In genomic region chr2:105126279-105126678, GRCm38 (mm10) we compare ENCODE assay signal across 8 mouse cellular contexts. TPM values are rescaled to one million over a fixed set of nuclear protein-coding genes. Genes with fewer than 3 reads are reported as not detected.
DNase-seq lines count a peak whose midpoint lies in the region; ATAC-seq lines count a peak whose summit lies in the region.

Wt1 (plus strand) TSS chr2:105126529.

- no peaks in the 10 kb centered on the region for H3K36me3 ChIP-seq in heart, embryonic 13.5 days
- no peaks in the 10 kb centered on the region for H3K36me3 ChIP-seq in kidney, embryonic 16.5 days (ENCODE audit: insufficient read depth, low read length)
- H3K36me3 ChIP-seq in midbrain, embryonic 11.5 days (ENCODE audit: control insufficient read depth, insufficient read depth, low read length), result no peaks in the 10 kb centered on the region

- no peaks in the 10 kb centered on the region for H3K9me3 ChIP-seq in heart, embryonic 13.5 days
- no peaks in the 10 kb centered on the region for H3K9me3 ChIP-seq in kidney, embryonic 16.5 days (ENCODE audit: low read length)
- no peaks in the 10 kb centered on the region for H3K9me3 ChIP-seq in midbrain, embryonic 11.5 days (ENCODE audit: control insufficient read depth, low read length)

- H3K4me3 ChIP-seq in heart, embryonic 13.5 days, result peak within 1 kb of the TSS; percentile 58
- peak within 1 kb of the TSS; percentile 76 for H3K4me3 ChIP-seq in kidney, embryonic 16.5 days (ENCODE audit: low read length)
- peak within 1 kb of the TSS; percentile 22 for H3K4me3 ChIP-seq in midbrain, embryonic 11.5 days (ENCODE audit: low read depth, low read length)

- DNase-seq in urinary bladder, postnatal 14 days (ENCODE audit: low spot score), result peak; percentile 56
- DNase-seq in urinary bladder, postnatal 25 days (ENCODE audit: low spot score), result no peak
- peak; percentile 94 for DNase-seq in midbrain, embryonic 11.5 days (ENCODE audit: low spot score, missing footprints)
- DNase-seq in left cerebral cortex, adult 8-10 months (ENCODE audit: low spot score in 2 of 2), result no peak
- no peak for DNase-seq in gastrocnemius, adult 18-20 months (ENCODE audit: low spot score)

- H3K27ac ChIP-seq in heart, embryonic 13.5 days (replicated peaks), result peak within 1 kb of the TSS; percentile 76
- peak within 1 kb of the TSS; percentile 96 for H3K27ac ChIP-seq in kidney, embryonic 16.5 days (ENCODE audit: low read length)
- no peak within 1 kb of the TSS for H3K27ac ChIP-seq in midbrain, embryonic 11.5 days (ENCODE audit: low read depth, low read length)

- peak; percentile 51; the same call in 1 of the 2 replicates for ATAC-seq in heart, embryonic 13.5 days (ENCODE audit: extremely low read depth, insufficient number of reproducible peaks, low FRiP score, low TSS enrichment)
- peak; percentile 89 for ATAC-seq in kidney, embryonic 16.5 days (ENCODE audit: low FRiP score, low TSS enrichment)
- ATAC-seq in midbrain, embryonic 11.5 days (ENCODE audit: low FRiP score), result peak; percentile 49
- ATAC-seq in megakaryocyte-erythroid progenitor cell, adult 5-6 weeks (replicated peaks; ENCODE audit: low FRiP score, low TSS enrichment, poor library complexity, severe bottlenecking), result no peak

- H3K4me1 ChIP-seq in heart, embryonic 13.5 days, result peaks cover 39% of the 10 kb centered on the region
- H3K4me1 ChIP-seq in kidney, embryonic 16.5 days (ENCODE audit: insufficient read depth, low read length), result peaks cover 41% of the 10 kb centered on the region
- H3K4me1 ChIP-seq in midbrain, embryonic 11.5 days (ENCODE audit: control insufficient read depth, insufficient read depth, low read length), result peaks cover 15% of the 10 kb centered on the region; the same call in 1 of the 2 replicates

- peak within 1 kb of the TSS; percentile 84 for H3K9ac ChIP-seq in heart, embryonic 13.5 days
- H3K9ac ChIP-seq in kidney, embryonic 16.5 days (replicated peaks; ENCODE audit: low read length), result peak within 1 kb of the TSS; percentile 85
- H3K9ac ChIP-seq in midbrain, embryonic 11.5 days (ENCODE audit: low read length), result no peak within 1 kb of the TSS

- peak within 1 kb of the TSS; percentile 67 for H3K4me2 ChIP-seq in heart, embryonic 13.5 days
- peak within 1 kb of the TSS; percentile 69 for H3K4me2 ChIP-seq in kidney, embryonic 16.5 days (replicated peaks; ENCODE audit: low read depth, low read length)
- peak within 1 kb of the TSS; percentile 19 for H3K4me2 ChIP-seq in midbrain, embryonic 11.5 days

- WGBS in heart, embryonic 13.5 days, result 0% methylated on average over 25 of the region's 25 CpGs
- WGBS in kidney, embryonic 16.5 days, result 0% methylated on average over 25 of the region's 25 CpGs
- WGBS in midbrain, embryonic 11.5 days, result under 1% methylated on average over 25 of the region's 25 CpGs

- H3K27me3 ChIP-seq in heart, embryonic 13.5 days (replicated peaks), result peaks cover 97% of the 10 kb centered on the region
- peaks cover 58% of the 10 kb centered on the region for H3K27me3 ChIP-seq in kidney, embryonic 16.5 days (ENCODE audit: insufficient read depth, low read length)
- H3K27me3 ChIP-seq in midbrain, embryonic 11.5 days (ENCODE audit: control insufficient read depth, insufficient read depth, low read length), result peaks cover 98% of the 10 kb centered on the region

RNA-seq across cellular contexts. Expression of gene Wt1, which starts in this region (rescaled TPM):
- 22.2 and 26.1 TPM in 2 replicates for polyA plus RNA-seq in heart, embryonic 13.5 days (2015; fragmentation: Nextera tagmentation; extraction: Ambion mirVana)
- polyA plus RNA-seq in kidney, embryonic 16.5 days (2015; fragmentation: Nextera tagmentation; extraction: Ambion mirVana), result 124 and 142 TPM in 2 replicates
- polyA plus RNA-seq in midbrain, embryonic 11.5 days (2014; fragmentation: Nextera tagmentation; extraction: Ambion mirVana), result 0.08 TPM in 2 replicates
- not detected in 2 replicates for total RNA-seq in megakaryocyte-erythroid progenitor cell, adult 5-6 weeks (2014; fragmentation: Nextera tagmentation)
- not detected in 2 replicates for total RNA-seq in megakaryocyte-erythroid progenitor cell, adult 5-6 weeks (2017)
- total RNA-seq in left cerebral cortex, adult 8-10 months (2022), result under 1 TPM; 0.32 to 0.79 (median 0.53) TPM
- total RNA-seq in gastrocnemius, adult 18-20 months (2021), result under 1 TPM in 1 of 2 experiments, not detected in 1; 0.09 TPM

Comparison
In these comparisons a context has a peak if more than half of its experiments do, and no peak if none do; other contexts are left out.
1. RNA of gene Wt1 (polyA plus RNA-seq): 124 to 142 TPM in kidney, embryonic 16.5 days and 22.2 to 26.1 TPM in heart, embryonic 13.5 days; 0.08 TPM in midbrain, embryonic 11.5 days; every median in the first group is over 10 times any median in the second.
2. Peak in DNase-seq, ATAC-seq, H3K4me3 ChIP-seq and H3K4me2 ChIP-seq in midbrain, embryonic 11.5 days; RNA of the gene not detected or under 1 TPM.
3. H3K4me2 ChIP-seq: peak in every context shown above with its lines; median percentile 69 in kidney, embryonic 16.5 days; 67 in heart, embryonic 13.5 days; 19 in midbrain, embryonic 11.5 days.
4. H3K4me3 ChIP-seq: peak in every context shown above with its lines; median percentile 76 in kidney, embryonic 16.5 days; 58 in heart, embryonic 13.5 days; 22 in midbrain, embryonic 11.5 days.